Mouse (Mus musculus): Measurements from ENCODE around the gene Ssr4.

The Ssr4 gene

GRCm38 (mm10) chrX:73815072-73815471 lies 28.2 kb downstream of the Ssr4 start:
- no peak for DNase-seq (ENCODE audit: low spot score in 2 of 2)

- DNase-seq (ENCODE audit: low spot score in 2 of 2): no peak
Observed at GRCm38 (mm10) chrX:73816596-73817314, 29.9 kb downstream of the Ssr4 start.

GRCm38 (mm10) chrX:73823747-73824146 lies 36.9 kb downstream of the Ssr4 start:
- DNase-seq (ENCODE audit: low spot score in 2 of 2): no peak

- peak; percentile 36 to 56 for DNase-seq (ENCODE audit: low spot score in 2 of 2)
Observed at GRCm38 (mm10) chrX:73824185-73825151, 37.6 kb downstream of the Ssr4 start, which contains the start of gene Pdzd4. Gene Pdzd4 (minus strand): TSS chrX:73824969.

- DNase-seq (ENCODE audit: low spot score in 2 of 2): no peak
Observed at GRCm38 (mm10) chrX:73835731-73836130, 48.9 kb downstream of the Ssr4 start.

- no peak for DNase-seq (ENCODE audit: low spot score in 2 of 2)
Observed at GRCm38 (mm10) chrX:73836691-73837090, 49.9 kb downstream of the Ssr4 start.

Data from cerebellum, postnatal 4 days (tissue).